Mouse (Mus musculus): ENCODE measurements around the gene Khdrbs1.

DNA sequence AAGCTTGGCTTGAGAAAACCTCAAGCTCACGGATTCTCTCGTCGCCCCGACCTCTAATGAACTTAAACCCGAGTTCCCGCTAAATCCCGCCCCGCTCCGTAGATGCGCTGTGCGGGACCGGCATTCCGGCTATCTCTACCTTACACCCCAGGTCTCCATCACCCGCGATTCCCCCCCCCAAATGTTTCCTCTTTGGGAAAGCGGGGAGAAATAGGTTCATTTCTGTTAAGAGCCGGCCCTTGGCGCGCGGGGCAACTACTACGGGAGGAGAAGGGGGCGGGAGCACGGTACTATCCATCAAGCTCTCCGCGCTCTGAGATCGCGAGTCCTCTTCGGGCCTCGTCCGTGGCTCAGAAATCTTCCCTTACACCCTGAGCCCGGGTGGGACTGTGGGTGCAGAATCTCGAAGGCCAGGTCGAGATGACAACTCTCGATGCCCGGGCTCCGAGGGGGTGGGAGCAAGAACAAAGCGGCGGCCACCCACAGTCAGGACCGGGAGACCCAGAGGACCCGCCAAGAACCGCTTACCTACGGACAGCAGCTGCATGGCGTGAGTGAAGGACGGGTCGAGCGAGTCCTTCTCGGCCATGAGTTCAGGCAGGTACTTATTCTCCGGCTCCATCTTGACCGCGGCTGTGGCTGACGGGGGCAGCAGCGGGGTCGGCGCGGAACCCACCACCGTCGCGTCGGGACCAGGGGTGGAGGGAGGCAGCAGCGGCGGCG lies 691 bp downstream of the Khdrbs1 start:
- no peak for TF ChIP-seq POLR2A (IDR thresholded peaks at IDR 0.05; ENCODE audit: insufficient read depth, low read length)
- no peak for TF ChIP-seq CTCF (IDR thresholded peaks at IDR 0.05; ENCODE audit: low read depth, low read length)
- TF ChIP-seq EP300 (IDR thresholded peaks at IDR 0.05; ENCODE audit: insufficient read depth, low read depth, low read length) = no peak
